Mouse (Mus musculus) stomach, postnatal 0 days (tissue): Measurements from ENCODE around the gene Cdh16.

Source experiments
- CTCF ChIP-seq: IDR thresholded peaks from 2 replicates; pipeline ENCODE4 v1.5.1; 2016; ENCODE audit warnings: antibody characterized with exemption, low read depth, mild to moderate bottlenecking, moderate library complexity
- EP300 ChIP-seq: optimal IDR thresholded peaks from 2 replicates; pipeline ENCODE3; 2016; ENCODE audit warnings: antibody characterized with exemption

DNA sequence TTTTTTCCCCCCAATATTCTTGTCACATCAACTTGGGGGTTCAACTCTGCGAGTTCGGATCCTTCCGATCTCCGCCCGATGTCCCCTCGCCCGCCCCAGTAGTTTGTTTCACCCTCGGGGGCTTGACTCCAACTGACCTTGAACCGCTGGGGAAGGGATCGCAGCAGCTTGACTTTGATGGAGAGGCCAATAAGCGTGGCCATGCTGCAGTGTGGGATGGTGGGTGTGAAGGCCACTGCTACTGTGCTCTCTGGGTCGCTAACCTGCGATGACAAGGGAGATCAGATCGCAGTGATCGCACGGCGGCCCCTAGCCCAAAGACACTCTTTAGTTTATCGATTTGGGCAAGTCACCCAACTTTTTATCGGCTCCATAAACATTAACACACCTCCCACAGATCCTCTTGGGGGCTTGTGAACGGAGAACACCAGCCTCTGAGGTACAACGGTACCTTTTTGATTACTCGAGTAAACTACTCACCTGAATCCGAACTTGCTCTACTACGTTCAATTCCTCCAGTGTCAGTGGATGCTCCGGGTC lies 16.7 kb upstream of the Cdh16 start:
- TF ChIP-seq CTCF (no peak), EP300 (no peak)
